Mouse (Mus musculus) embryonic facial prominence, embryonic 13.5 days (tissue): Measurements from ENCODE around the gene Rabgap1l. TPM values are rescaled to one million over a fixed set of nuclear protein-coding genes. Genes with fewer than 3 reads are reported as not detected.
"Not testable (repeated sequence)": the region's sequence is repeated elsewhere in the genome, so short reads cannot be mapped to it uniquely, and the experiment has no call there.

Source experiments
- ATAC-seq: fragments of 200-750 bp; cut with Nextera tagmentation; 2 replicates; pipeline ENCODE4 v1.8.0; 2017; ENCODE audit warnings: low read depth; ENCODE audit not compliant: insufficient number of reproducible peaks, insufficient read depth, low FRiP score, low TSS enrichment
- H3K27ac ChIP-seq: fragments of 300-500 bp; sonication (generic); 2 replicates; pipeline ENCODE4 v1.5.1; 2015; ENCODE audit warnings: moderate library complexity, mild to moderate bottlenecking, inconsistent platforms
- H3K27me3 ChIP-seq: fragments of 300-500 bp; sonication (generic); 2 replicates; pipeline ENCODE4 v1.6.1; 2015; ENCODE audit warnings: mild to moderate bottlenecking, inconsistent platforms
- H3K36me3 ChIP-seq: fragments of 300-500 bp; sonication (generic); 2 replicates; pipeline ENCODE4 v1.6.1; 2015; ENCODE audit warnings: mild to moderate bottlenecking, inconsistent platforms
- H3K4me1 ChIP-seq: fragments of 300-500 bp; sonication (generic); 2 replicates; pipeline ENCODE4 v1.6.1; 2015; ENCODE audit warnings: inconsistent platforms
- H3K4me2 ChIP-seq: fragments of 300-500 bp; sonication (generic); 2 replicates; pipeline ENCODE4 v1.6.1; 2015; ENCODE audit warnings: moderate library complexity, mild to moderate bottlenecking, inconsistent platforms
- H3K4me3 ChIP-seq: fragments of 300-500 bp; sonication (generic); 2 replicates; pipeline ENCODE4 v1.5.1; 2015; ENCODE audit warnings: mild to moderate bottlenecking, inconsistent platforms
- H3K9ac ChIP-seq: fragments of 300-500 bp; sonication (generic); 2 replicates; pipeline ENCODE4 v1.6.1; 2015; ENCODE audit warnings: mild to moderate bottlenecking, inconsistent platforms
- H3K9me3 ChIP-seq: fragments of 300-500 bp; sonication (generic); 2 replicates; pipeline ENCODE4 v1.6.1; 2016; ENCODE audit warnings: inconsistent platforms
- WGBS: fragments of 180-500 bp; shearing (Covaris S2); methylation state at CpG from one replicate; pipeline ENCODE4 v1.1.7; 2015; ENCODE audit warnings: mixed read lengths; 5-methylcytosine and 5-hydroxymethylcytosine counted together
- polyA plus RNA-seq: library from polyadenylated mRNA; unstranded; fragments of >200 nt; fragmentation: Nextera tagmentation; extraction: Ambion mirVana; gene quantifications from 2 replicates; pipeline ENCODE4 v1.2.1, GENCODE M21; 2015

The Rabgap1l gene
- polyA plus RNA-seq, 1 experiment from 2014 or later, result 22.1 TPM

- H3K27me3 ChIP-seq, ATAC-seq: not testable (repeated sequence)
Observed at GRCm38 (mm10) chr1:160624354-160625120, 168.5 kb downstream of the Rabgap1l start.

GRCm38 (mm10) chr1:160618201-160618600, 174.8 kb downstream of the Rabgap1l start:
- ATAC-seq, result no peak

More at GRCm38 (mm10) chr1:160624354-160625120, 168.5 kb downstream of the Rabgap1l start:
- H3K9ac ChIP-seq, H3K36me3 ChIP-seq, H3K27ac ChIP-seq, H3K4me2 ChIP-seq, H3K9me3 ChIP-seq, H3K4me3 ChIP-seq, H3K4me1 ChIP-seq: not testable (repeated sequence)
- WGBS, result 72% methylated on average over 4 of the region's 4 CpGs

GRCm38 (mm10) chr1:160606425-160606824, 186.6 kb downstream of the Rabgap1l start:
- Histone ChIP-seq H3K4me2 (no peak overlapping the region), H3K4me1 (no peaks in the 10 kb centered on the region), H3K9me3 (no peaks in the 10 kb centered on the region), H3K4me3 (no peak overlapping the region), H3K27me3 (no peaks in the 10 kb centered on the region), H3K9ac (no peak overlapping the region), H3K36me3 (no peaks in the 10 kb centered on the region), H3K27ac (no peak overlapping the region)
- ATAC-seq, result no peak
- WGBS, result 45% methylated on average over 2 of the region's 2 CpGs

More at GRCm38 (mm10) chr1:160618201-160618600, 174.8 kb downstream of the Rabgap1l start:
- Histone ChIP-seq H3K4me1 (no peaks in the 10 kb centered on the region), H3K27ac (no peak overlapping the region), H3K9ac (no peak overlapping the region), H3K4me3 (no peak overlapping the region), H3K9me3 (no peaks in the 10 kb centered on the region), H3K4me2 (no peak overlapping the region), H3K27me3 (no peaks in the 10 kb centered on the region), H3K36me3 (no peaks in the 10 kb centered on the region)
- 43% methylated on average over 2 of the region's 2 CpGs for WGBS

GRCm38 (mm10) chr1:160603312-160603711, 189.7 kb downstream of the Rabgap1l start:
- not testable (repeated sequence) for H3K4me2 ChIP-seq, H3K27ac ChIP-seq, ATAC-seq, H3K36me3 ChIP-seq, H3K4me3 ChIP-seq, H3K9ac ChIP-seq, H3K4me1 ChIP-seq, H3K9me3 ChIP-seq, H3K27me3 ChIP-seq

DNA sequence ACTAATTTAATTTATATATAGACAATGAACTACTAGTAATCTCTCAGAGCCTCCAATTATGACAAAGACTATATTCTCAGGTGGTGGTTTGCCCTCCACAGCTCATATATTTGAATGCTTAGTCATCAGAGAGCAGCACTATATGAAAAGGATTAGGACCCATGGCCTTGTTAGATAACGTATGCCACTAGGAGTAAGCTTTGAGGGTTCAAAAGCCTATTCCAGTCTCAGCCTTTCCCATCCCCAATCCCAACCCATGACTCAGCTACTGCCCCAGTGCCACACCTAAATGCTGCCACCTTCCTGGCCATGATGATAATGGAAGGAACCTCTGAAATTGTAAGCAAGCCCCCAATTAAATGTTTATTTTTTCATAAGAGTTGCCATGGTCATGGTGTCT, 195.6 kb downstream of the Rabgap1l start:
- Histone ChIP-seq H3K36me3 (no peaks in the 10 kb centered on the region), H3K4me2 (no peak overlapping the region), H3K27me3 (no peaks in the 10 kb centered on the region), H3K4me3 (no peak overlapping the region), H3K9me3 (no peaks in the 10 kb centered on the region), H3K9ac (no peak overlapping the region), H3K4me1 (peaks cover 4% of the 10 kb centered on the region; the same call in 1 of the 2 replicates), H3K27ac (no peak overlapping the region)
- ATAC-seq, result no peak
- 93% methylated on average over 1 of the region's 1 CpGs for WGBS

DNA sequence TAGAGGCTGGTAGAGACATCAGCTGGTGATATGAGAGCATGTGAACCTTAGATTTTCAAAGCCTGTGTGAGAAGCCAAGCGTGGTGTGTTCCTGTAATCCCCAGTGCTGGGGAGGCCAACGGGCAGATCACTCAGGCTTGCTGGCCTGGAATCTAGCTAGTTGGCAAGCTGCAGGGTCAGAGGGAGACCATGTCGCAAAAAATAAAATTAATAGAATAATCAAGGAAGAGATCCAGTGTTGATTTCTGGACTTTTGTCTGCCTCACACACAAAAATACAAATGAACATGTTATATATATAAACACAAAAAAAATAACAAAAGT, 196.1 kb downstream of the Rabgap1l start:
- no peak overlapping the region for H3K4me2 ChIP-seq
- no peak overlapping the region for H3K4me3 ChIP-seq
- no peaks in the 10 kb centered on the region for H3K27me3 ChIP-seq
- H3K36me3 ChIP-seq, result no peaks in the 10 kb centered on the region
- no peaks in the 10 kb centered on the region for H3K9me3 ChIP-seq
- H3K9ac ChIP-seq, result no peak overlapping the region
- no peak overlapping the region for H3K27ac ChIP-seq
- 83% methylated on average over 3 of the region's 3 CpGs for WGBS
- ATAC-seq, result no peak
- peaks cover 4% of the 10 kb centered on the region; the same call in 1 of the 2 replicates for H3K4me1 ChIP-seq

GRCm38 (mm10) chr1:160596252-160596947, 196.6 kb downstream of the Rabgap1l start:
- ATAC-seq, result no peak
- no peak overlapping the region for H3K27ac ChIP-seq
- H3K36me3 ChIP-seq, result no peaks in the 10 kb centered on the region
- no peak overlapping the region for H3K9ac ChIP-seq
- H3K4me3 ChIP-seq, result no peak overlapping the region
- no peak overlapping the region for H3K4me2 ChIP-seq
- H3K9me3 ChIP-seq, result no peaks in the 10 kb centered on the region
- peaks cover 4% of the 10 kb centered on the region; the same call in 1 of the 2 replicates for H3K4me1 ChIP-seq
- no peaks in the 10 kb centered on the region for H3K27me3 ChIP-seq

DNA sequence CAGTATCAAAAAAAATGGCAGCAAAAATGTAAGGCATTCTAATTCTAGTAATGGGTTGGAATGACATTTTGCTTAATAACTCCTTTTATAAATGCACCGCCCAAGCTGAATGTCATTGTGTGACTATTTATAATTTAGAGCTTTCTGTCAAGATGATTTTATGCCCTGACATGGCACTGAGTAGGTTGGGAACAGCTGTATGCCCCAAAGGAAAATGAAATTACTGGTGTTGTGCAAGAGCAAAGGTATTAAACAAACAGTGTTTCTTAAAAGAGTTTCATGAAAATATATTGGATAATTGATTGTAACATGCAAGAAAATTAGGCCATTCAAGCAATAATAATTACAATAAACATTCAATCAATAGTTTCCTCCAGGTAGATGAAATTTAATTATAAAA, 198.4 kb downstream of the Rabgap1l start:
- ATAC-seq, result no peak
- WGBS, result 53% methylated on average over 1 of the region's 1 CpGs
- H3K27me3 ChIP-seq, result no peaks in the 10 kb centered on the region

GRCm38 (mm10) chr1:160594066-160594465, 198.9 kb downstream of the Rabgap1l start:
- ATAC-seq, result no peak
- Histone ChIP-seq H3K36me3 (no peaks in the 10 kb centered on the region), H3K27ac (no peak overlapping the region), H3K4me1 (peaks cover 4% of the 10 kb centered on the region; the same call in 1 of the 2 replicates), H3K27me3 (no peaks in the 10 kb centered on the region), H3K9ac (no peak overlapping the region), H3K4me2 (no peak overlapping the region), H3K9me3 (no peaks in the 10 kb centered on the region), H3K4me3 (no peak overlapping the region)
- WGBS, result 77% methylated on average over 4 of the region's 4 CpGs

More for the DNA sequence above, 198.4 kb downstream of the Rabgap1l start:
- H3K4me3 ChIP-seq, result no peak overlapping the region
- H3K36me3 ChIP-seq, result no peaks in the 10 kb centered on the region
- no peak overlapping the region for H3K4me2 ChIP-seq
- H3K27ac ChIP-seq, result no peak overlapping the region
- H3K9me3 ChIP-seq, result no peaks in the 10 kb centered on the region
- H3K4me1 ChIP-seq, result peaks cover 4% of the 10 kb centered on the region; the same call in 1 of the 2 replicates
- H3K9ac ChIP-seq, result no peak overlapping the region

DNA sequence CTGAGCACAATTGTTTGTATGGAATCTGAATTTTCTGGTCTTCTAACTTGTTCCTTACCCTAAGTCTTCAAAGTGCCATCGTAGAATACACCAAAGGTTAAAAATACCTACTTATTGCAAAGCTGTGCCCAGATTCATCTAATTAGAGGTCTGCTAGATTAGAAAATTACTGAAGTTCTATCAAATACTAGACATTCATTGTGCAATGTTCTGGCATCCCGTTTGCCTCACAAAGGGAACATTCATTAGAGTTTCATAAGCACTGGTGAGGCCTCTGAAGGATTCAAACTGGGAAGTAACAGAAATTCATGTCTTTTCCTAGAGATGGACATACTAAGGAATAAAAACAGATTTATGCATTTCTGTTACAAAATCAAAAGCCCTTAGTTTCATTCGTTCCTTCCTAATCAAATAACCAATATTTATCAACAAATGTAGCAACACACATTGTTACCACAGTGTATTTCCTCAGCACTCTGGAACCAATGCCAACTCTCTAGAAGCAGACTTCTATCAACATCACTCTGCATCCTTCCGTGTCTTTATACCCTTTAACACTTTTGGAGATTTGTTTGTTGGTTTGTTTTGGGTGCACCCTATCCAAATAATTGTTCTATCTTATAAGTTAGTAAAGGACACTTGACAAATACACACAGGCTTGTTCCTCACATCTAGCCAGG, 204.0 kb downstream of the Rabgap1l start:
- H3K4me2 ChIP-seq, result no peak overlapping the region
- no peaks in the 10 kb centered on the region for H3K36me3 ChIP-seq
- no peak overlapping the region for H3K9ac ChIP-seq
- ATAC-seq, result no peak
- no peak overlapping the region for H3K4me3 ChIP-seq
- WGBS, result 65% methylated on average over 4 of the region's 4 CpGs
- H3K27ac ChIP-seq, result no peak overlapping the region
- H3K27me3 ChIP-seq, result no peaks in the 10 kb centered on the region
- H3K4me1 ChIP-seq, result no peaks in the 10 kb centered on the region
- H3K9me3 ChIP-seq, result no peaks in the 10 kb centered on the region

- no peaks in the 10 kb centered on the region for H3K9me3 ChIP-seq
- H3K4me1 ChIP-seq, result no peaks in the 10 kb centered on the region
- H3K9ac ChIP-seq, result no peak overlapping the region
- H3K4me2 ChIP-seq, result no peak overlapping the region
- 75% methylated on average over 12 of the region's 12 CpGs for WGBS
- H3K36me3 ChIP-seq, result no peaks in the 10 kb centered on the region
- no peaks in the 10 kb centered on the region for H3K27me3 ChIP-seq
- H3K27ac ChIP-seq, result no peak overlapping the region
- no peak overlapping the region for H3K4me3 ChIP-seq
- ATAC-seq, result no peak
Observed at GRCm38 (mm10) chr1:160579309-160580233, 213.4 kb downstream of the Rabgap1l start.
